Mouse (Mus musculus) ES-Bruce4 (cell line): Measurements from ENCODE around the gene Mpdz. TPM values are rescaled to one million over a fixed set of nuclear protein-coding genes. Genes with fewer than 3 reads are reported as not detected.

ENCODE experiments used
- H3K27ac ChIP-seq: 2 replicates; pipeline ENCODE4 v1.5.1; 2012; ENCODE audit warnings: low read length, inconsistent platforms; ENCODE audit not compliant: insufficient read depth
- H3K27me3 ChIP-seq: 2 replicates; pipeline ENCODE4 v1.6.1; 2012; ENCODE audit warnings: mild to moderate bottlenecking, low read length, inconsistent platforms; ENCODE audit not compliant: control insufficient read depth, poor library complexity, insufficient read depth, severe bottlenecking
- H3K36me3 ChIP-seq: 2 replicates; pipeline ENCODE4 v1.6.1; 2012; ENCODE audit warnings: inconsistent platforms, mild to moderate bottlenecking, low read length, moderate library complexity; ENCODE audit not compliant: control insufficient read depth, poor library complexity, insufficient read depth, severe bottlenecking
- H3K4me1 ChIP-seq: one replicate; pipeline ENCODE4 v1.8.1; 2011; ENCODE audit warnings: low read length; ENCODE audit not compliant: control insufficient read depth, insufficient read depth
- H3K4me3 ChIP-seq: 2 replicates; pipeline ENCODE4 v1.5.1; 2011; ENCODE audit warnings: low read depth, mild to moderate bottlenecking, low read length
- H3K9ac ChIP-seq: 2 replicates; pipeline ENCODE4 v1.6.1; 2012; ENCODE audit warnings: low read depth, mild to moderate bottlenecking, inconsistent platforms; ENCODE audit not compliant: poor library complexity, severe bottlenecking
- H3K9me3 ChIP-seq: replicated peaks from 2 replicates; pipeline ENCODE4 v1.6.1; 2012; ENCODE audit warnings: mild to moderate bottlenecking, low read length, inconsistent platforms; ENCODE audit not compliant: control insufficient read depth, poor library complexity, insufficient read depth, severe bottlenecking
- CTCF ChIP-seq: IDR thresholded peaks from one replicate; pipeline ENCODE4 v1.8.1; 2011; ENCODE audit warnings: low read depth, low read length
- EP300 ChIP-seq: IDR thresholded peaks from 2 replicates; pipeline ENCODE4 v1.6.1; 2011; ENCODE audit warnings: low read depth, low read length; ENCODE audit not compliant: insufficient read depth
- POLR2A ChIP-seq: IDR thresholded peaks from one replicate; pipeline ENCODE4 v1.8.1; 2011; ENCODE audit warnings: low read length; ENCODE audit not compliant: insufficient read depth
- polyA plus RNA-seq: library from polyadenylated mRNA; stranded (reverse); fragments of >200 nt; gene quantifications from 2 replicates; pipeline ENCODE4 v1.2.4, GENCODE M21; 2011; ENCODE audit warnings: low read depth; ENCODE audit not compliant: missing spikeins, insufficient read depth, insufficient read length

The Mpdz gene
- polyA plus RNA-seq, 1 experiment = 28.0 TPM

- Histone ChIP-seq H3K27ac (no peak overlapping the region), H3K4me1 (no peaks in the 10 kb centered on the region), H3K4me3 (no peak overlapping the region), H3K9me3 (no peaks in the 10 kb centered on the region), H3K36me3 (no peaks in the 10 kb centered on the region), H3K27me3 (no peaks in the 10 kb centered on the region), H3K9ac (no peak overlapping the region)
- TF ChIP-seq EP300 (no peak), POLR2A (no peak)
Measured at GRCm38 (mm10) chr4:81285564-81285963, 157.1 kb downstream of the Mpdz start.

- Histone ChIP-seq H3K4me1 (no peaks in the 10 kb centered on the region), H3K36me3 (no peaks in the 10 kb centered on the region), H3K27ac (no peak overlapping the region), H3K9me3 (no peaks in the 10 kb centered on the region), H3K4me3 (no peak overlapping the region), H3K9ac (no peak overlapping the region), H3K27me3 (no peaks in the 10 kb centered on the region)
- TF ChIP-seq CTCF (no peak), EP300 (no peak), POLR2A (no peak)
Measured at GRCm38 (mm10) chr4:81283611-81284010, 159.0 kb downstream of the Mpdz start.

- no peaks in the 10 kb centered on the region for H3K9me3 ChIP-seq
- H3K4me1 ChIP-seq = no peaks in the 10 kb centered on the region
- no peak overlapping the region for H3K9ac ChIP-seq
- no peaks in the 10 kb centered on the region for H3K36me3 ChIP-seq
- no peaks in the 10 kb centered on the region for H3K27me3 ChIP-seq
- no peak overlapping the region for H3K4me3 ChIP-seq
- no peak for TF ChIP-seq CTCF
- TF ChIP-seq POLR2A = no peak
- TF ChIP-seq EP300 = no peak
- H3K27ac ChIP-seq = no peak overlapping the region
Measured at GRCm38 (mm10) chr4:81283081-81283480, 159.5 kb downstream of the Mpdz start.

GRCm38 (mm10) chr4:81280098-81280497, 162.5 kb downstream of the Mpdz start:
- H3K4me1 ChIP-seq = no peaks in the 10 kb centered on the region
- H3K27me3 ChIP-seq = no peaks in the 10 kb centered on the region
- H3K4me3 ChIP-seq = no peak overlapping the region
- no peak overlapping the region for H3K27ac ChIP-seq
- H3K9me3 ChIP-seq = no peaks in the 10 kb centered on the region
- H3K36me3 ChIP-seq = no peaks in the 10 kb centered on the region
- TF ChIP-seq EP300 = no peak
- TF ChIP-seq POLR2A = no peak
- TF ChIP-seq CTCF = no peak
- no peak overlapping the region for H3K9ac ChIP-seq

- Histone ChIP-seq H3K36me3 (no peaks in the 10 kb centered on the region), H3K9me3 (no peaks in the 10 kb centered on the region), H3K4me1 (no peaks in the 10 kb centered on the region), H3K27ac (no peak overlapping the region), H3K9ac (no peak overlapping the region), H3K27me3 (no peaks in the 10 kb centered on the region), H3K4me3 (no peak overlapping the region)
- no peak for TF ChIP-seq CTCF
- no peak for TF ChIP-seq EP300
- no peak for TF ChIP-seq POLR2A
Measured at GRCm38 (mm10) chr4:81279451-81279850, 163.2 kb downstream of the Mpdz start.

GRCm38 (mm10) chr4:81275957-81276715, 166.5 kb downstream of the Mpdz start:
- H3K9ac ChIP-seq = no peak overlapping the region
- H3K36me3 ChIP-seq = no peaks in the 10 kb centered on the region
- no peaks in the 10 kb centered on the region for H3K27me3 ChIP-seq
- H3K9me3 ChIP-seq = no peaks in the 10 kb centered on the region
- TF ChIP-seq EP300 = no peak
- TF ChIP-seq CTCF = no peak
- TF ChIP-seq POLR2A = no peak
- H3K27ac ChIP-seq = no peak overlapping the region
- no peak overlapping the region for H3K4me3 ChIP-seq
- H3K4me1 ChIP-seq = no peaks in the 10 kb centered on the region
